Mouse (Mus musculus): ENCODE results near the gene Ak2. TPM values are rescaled to one million over a fixed set of nuclear protein-coding genes. Genes with fewer than 3 reads are reported as not detected.

The Ak2 gene
- total RNA-seq, 2 experiments from 2014 or later: 24.9 TPM

GRCm38 (mm10) chr4:129009521-129009920 lies 17.8 kb downstream of the Ak2 start:
- DNase-seq (ENCODE audit: low spot score in 2 of 2): no peak

GRCm38 (mm10) chr4:129011604-129012121 lies 19.9 kb downstream of the Ak2 start:
- no peak for DNase-seq (ENCODE audit: low spot score in 2 of 2)

DNA sequence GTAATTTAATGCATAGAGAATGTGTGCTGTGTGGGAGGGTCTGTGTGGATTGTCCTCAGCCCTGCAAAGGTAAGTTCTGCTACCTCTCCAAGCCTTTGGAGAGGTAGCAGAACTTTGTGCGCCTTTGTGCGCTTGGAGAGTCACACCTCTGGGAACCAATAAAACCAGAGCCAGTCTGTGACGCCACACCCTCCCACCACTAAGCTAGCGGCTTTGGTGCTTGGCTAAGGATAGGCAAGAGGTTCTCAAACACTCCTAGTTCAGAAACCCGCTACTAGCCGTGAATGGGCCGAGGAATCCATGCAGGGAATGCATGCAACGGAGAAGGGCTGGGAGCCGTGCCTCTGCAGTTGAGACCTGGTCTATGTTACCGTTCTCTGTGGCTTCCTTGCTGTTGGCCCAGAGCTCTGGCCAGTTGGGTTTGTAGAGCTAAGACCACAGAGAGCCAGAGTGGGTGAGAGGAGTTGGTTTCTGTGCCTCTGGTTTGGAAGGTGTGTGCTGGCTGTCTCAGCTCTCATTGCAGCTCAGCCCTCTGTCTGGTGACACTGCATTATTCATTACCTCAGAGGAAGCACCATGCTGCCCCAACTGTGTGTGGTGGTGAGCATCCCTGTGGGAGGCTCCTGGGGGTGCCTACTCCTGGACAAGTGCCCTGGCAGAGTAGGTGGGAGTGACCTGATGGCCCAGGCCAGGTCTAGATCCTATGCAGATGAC lies 21.6 kb downstream of the Ak2 start:
- DNase-seq (ENCODE audit: low spot score in 2 of 2): no peak

DNA sequence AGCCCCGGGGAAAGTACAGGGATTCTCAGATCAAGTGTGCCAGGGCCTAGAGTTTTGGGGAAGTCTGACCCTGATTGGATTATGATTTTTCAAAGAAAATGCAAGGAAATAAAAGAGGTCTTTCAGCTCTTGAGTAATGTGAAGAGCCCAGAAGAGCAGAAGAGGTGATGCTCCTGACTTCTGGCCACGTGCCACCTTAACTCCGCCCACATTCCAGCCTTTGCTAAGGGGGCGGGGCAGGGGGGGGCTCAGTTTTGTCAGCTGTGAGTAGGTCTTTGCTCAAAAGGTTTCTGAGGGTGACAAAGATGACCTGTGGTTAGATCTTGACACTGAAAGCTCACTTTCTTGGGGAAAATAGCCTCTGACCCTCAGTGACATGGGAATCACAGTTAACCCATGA lies 24.6 kb downstream of the Ak2 start:
- DNase-seq (ENCODE audit: low spot score in 2 of 2): no peak

- no peak for DNase-seq (ENCODE audit: low spot score in 2 of 2)
These were observed 25.4 kb downstream of the Ak2 start for GRCm38 (mm10) chr4:129017150-129017549.

DNA sequence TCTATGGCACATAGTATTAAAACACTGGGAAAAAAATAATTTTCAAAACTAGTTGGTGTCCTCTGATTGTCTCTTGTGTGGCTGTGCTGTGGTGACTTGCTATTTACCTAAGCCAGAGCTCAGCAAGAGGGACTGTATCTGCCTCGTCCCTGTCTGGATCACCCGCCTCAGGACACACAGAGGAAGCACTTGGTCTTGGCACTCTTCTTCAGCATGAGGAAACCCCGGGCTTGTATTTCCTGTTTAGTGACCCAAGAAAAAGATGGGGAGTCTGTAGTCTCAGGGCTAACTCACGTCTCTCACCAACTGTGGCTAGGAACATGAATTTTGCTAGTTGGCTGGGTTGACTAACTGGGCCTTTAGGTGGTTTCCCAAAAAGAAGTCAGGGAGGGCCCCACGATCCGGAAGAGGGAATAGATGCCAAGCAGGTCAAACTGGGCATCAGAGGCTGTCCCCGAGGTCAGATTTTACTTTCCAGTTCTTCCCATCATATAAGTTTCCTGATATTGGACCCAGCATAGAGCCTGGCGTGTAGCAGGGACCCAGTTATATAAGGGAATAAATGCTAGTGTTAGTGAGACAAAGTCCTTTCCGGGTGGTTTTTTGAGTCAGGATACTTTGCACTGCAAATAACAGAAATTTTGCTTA lies 27.2 kb downstream of the Ak2 start:
- no peak for DNase-seq (ENCODE audit: low spot score in 2 of 2)

GRCm38 (mm10) chr4:129019788-129020187 lies 28.0 kb downstream of the Ak2 start:
- no peak for DNase-seq (ENCODE audit: low spot score in 2 of 2)

DNA sequence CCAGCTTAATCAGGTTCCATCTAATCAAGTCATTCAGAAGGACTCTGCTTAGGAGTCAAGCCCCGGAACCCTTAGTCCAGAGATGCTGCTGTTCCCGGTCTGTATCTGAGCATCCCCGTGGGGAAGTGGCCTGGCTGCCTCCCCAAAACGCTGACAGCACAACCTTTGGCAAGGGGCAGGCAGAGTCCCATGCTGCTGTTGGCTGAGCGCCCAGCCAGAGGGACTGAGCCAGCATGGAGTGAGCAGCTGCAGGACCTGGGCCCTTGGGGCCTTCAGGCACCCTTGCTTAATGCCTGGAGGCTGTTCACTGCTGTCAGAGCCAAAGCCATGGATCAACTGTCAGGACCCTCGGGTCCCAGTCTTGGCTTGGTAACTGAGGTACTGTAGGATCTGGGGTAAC lies 28.7 kb downstream of the Ak2 start:
- peak; percentile 57 to 76 for DNase-seq (ENCODE audit: low spot score in 2 of 2)

- DNase-seq (ENCODE audit: low spot score in 2 of 2): no peak
These were observed 29.7 kb downstream of the Ak2 start for GRCm38 (mm10) chr4:129021426-129021825.

GRCm38 (mm10) chr4:129021886-129022285 lies 30.1 kb downstream of the Ak2 start:
- DNase-seq (ENCODE audit: low spot score in 2 of 2): no peak

- DNase-seq (ENCODE audit: low spot score in 2 of 2): no peak
These were observed 32.1 kb downstream of the Ak2 start for GRCm38 (mm10) chr4:129023884-129024283.

GRCm38 (mm10) chr4:129024775-129025174 lies 33.0 kb downstream of the Ak2 start:
- DNase-seq (ENCODE audit: low spot score in 2 of 2): no peak

DNA sequence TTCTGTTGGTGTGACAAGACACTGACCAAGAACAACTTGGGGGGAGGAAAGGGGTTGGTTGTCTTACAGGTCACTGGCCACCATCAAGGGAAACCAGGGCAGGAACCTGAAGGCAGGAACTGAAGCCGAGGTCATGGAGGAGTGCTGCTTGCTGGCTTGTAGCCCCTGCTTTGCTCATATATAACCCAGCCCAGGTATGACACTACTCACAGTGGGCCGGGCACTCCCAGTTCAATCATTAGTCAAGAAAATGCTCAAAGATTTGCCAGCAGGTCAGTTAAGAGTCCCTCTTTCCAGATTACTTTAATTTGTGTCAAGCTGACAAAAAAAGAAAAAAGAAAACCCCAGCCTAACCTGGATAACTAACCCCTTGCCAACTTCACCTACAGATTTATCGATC lies 33.9 kb downstream of the Ak2 start:
- no peak for DNase-seq (ENCODE audit: low spot score in 2 of 2)

- DNase-seq (ENCODE audit: low spot score in 2 of 2): no peak
These were observed 39.0 kb downstream of the Ak2 start for GRCm38 (mm10) chr4:129030746-129031145.

GRCm38 (mm10) chr4:129031408-129031965 lies 39.7 kb downstream of the Ak2 start:
- DNase-seq (ENCODE audit: low spot score in 2 of 2): no peak

DNA sequence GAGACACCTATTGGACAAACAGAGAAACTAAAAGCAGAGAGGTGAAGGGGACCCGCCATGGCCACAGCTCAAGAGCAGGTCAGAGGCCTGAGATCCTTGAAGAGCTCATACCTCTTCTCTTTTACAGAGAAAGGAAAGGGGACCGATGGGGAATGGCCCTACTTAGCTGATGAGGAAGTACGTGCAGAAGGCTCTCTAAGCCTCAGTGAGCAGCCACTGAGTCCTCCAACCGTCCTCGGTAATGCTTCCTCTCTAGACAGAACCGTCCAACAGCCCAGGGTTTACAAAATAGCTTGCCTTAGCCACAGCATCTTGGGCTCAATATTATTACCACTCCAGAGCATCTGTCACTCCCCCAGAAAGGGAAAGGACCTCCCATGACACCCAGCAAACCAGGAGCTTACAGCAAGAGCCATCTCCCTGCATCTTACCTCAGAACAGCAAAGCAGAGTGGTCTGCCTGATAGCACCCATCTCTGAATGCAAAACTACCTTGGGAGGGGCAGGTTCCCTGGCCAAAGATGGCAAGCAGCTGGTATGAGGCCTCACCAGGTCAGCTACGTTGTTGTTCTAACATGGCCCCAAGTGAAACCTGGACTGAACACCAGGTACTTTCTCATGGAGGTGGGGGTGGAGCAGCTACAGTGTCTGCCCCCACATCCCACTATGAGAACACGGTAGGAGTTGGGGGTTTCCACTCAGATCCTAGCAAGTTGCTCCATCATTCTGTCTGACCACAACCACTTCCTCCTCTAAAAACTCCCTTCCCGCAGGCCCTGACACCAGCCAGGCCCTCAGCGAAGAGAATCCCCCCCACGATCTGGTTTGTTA lies 40.6 kb downstream of the Ak2 start:
- DNase-seq (ENCODE audit: low spot score in 2 of 2): no peak

DNA sequence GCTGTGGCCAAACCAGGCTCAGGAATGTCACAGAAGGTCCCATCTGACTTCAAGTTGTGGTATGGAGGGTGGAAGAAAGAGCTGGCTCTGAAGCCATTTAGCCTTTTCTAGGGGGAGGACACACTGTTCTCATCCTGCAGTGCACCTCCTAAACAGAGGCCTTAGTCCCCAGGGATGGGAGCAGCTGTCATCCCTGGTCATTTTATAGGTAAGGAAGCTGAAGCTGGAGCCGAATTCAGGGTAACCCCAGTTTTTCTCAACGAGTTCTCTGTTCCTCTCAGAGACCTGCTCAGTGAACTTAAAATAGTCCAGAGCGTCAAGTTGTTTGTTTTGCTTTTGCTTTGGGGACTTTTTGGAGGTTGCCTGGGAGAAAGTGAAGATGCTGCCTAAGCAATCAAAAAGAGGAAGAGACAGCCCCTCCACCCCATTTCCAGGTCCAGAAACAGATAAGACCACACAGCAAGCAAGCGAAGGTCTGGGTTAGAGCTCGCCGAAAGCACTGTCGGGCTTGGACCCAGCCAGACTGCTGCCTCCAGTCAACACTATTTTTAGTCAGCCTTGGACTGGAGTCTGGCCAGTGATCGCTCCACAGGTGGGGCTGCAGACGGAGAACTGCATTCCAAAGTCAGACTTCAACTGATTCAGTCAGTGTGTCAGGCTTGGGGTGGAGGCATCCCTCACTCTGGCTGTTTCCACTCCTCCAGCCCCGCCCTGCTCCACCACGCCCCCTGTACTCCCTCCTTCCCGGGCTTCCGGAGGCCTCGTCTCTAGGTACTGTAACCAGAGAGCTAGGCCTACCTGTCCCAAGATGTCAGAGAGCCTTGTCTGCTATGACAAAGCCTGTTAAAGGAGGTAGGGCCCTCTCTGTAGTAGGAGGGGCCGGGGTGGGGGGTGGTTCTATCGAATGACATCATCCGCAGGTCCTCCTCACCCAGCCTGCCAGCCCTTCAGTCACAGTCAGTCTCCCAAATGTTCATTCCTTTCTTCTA lies 41.5 kb downstream of the Ak2 start:
- peak in 1 of 2 experiments; percentile 40 for DNase-seq (ENCODE audit: low spot score in 2 of 2)

- no peak for DNase-seq (ENCODE audit: low spot score in 2 of 2)
These were observed 42.5 kb downstream of the Ak2 start for GRCm38 (mm10) chr4:129034224-129034623.

GRCm38 (mm10) chr4:129034706-129035660 lies 43.2 kb downstream of the Ak2 start:
- DNase-seq (ENCODE audit: low spot score in 2 of 2): no peak

All from layer of hippocampus, adult 18-20 months (tissue).